Mouse (Mus musculus) layer of hippocampus, postnatal 36 days (tissue): ENCODE measurements around the gene Hps3. TPM values are rescaled to one million over a fixed set of nuclear protein-coding genes. Genes with fewer than 3 reads are reported as not detected.
"Not testable (repeated sequence)": the region's sequence is repeated elsewhere in the genome, so short reads cannot be mapped to it uniquely, and the experiment has no call there.

Source experiments
- DNase-seq, 2 experiments: peaks; one replicate each; pipeline ENCODE4 v3.0.0; 2022
- total RNA-seq, 2 experiments: library from RNA; stranded (reverse); gene quantifications; 2 replicates each; pipeline ENCODE4 v1.2.3; 2021

Gene Hps3
- total RNA-seq, 2 experiments from 2014 or later = 20.5 to 22.0 TPM

GRCm38 (mm10) chr3:20005611-20006010 is 29.5 kb downstream of the Hps3 start:
- DNase-seq = no peak

- no peak for DNase-seq
These were observed 30.7 kb downstream of the Hps3 start for GRCm38 (mm10) chr3:20004422-20004821.

GRCm38 (mm10) chr3:20002786-20003185 is 32.3 kb downstream of the Hps3 start:
- DNase-seq = no peak

GRCm38 (mm10) chr3:20000806-20001205 is 34.3 kb downstream of the Hps3 start:
- DNase-seq = no peak

GRCm38 (mm10) chr3:19999551-19999950 is 35.6 kb downstream of the Hps3 start:
- DNase-seq = no peak

GRCm38 (mm10) chr3:19992388-19992787 is 42.7 kb downstream of the Hps3 start:
- no peak for DNase-seq

GRCm38 (mm10) chr3:19990031-19990430 is 45.1 kb downstream of the Hps3 start:
- DNase-seq = no peak

- DNase-seq = no peak
These were observed 49.0 kb downstream of the Hps3 start for GRCm38 (mm10) chr3:19986123-19986522.

GRCm38 (mm10) chr3:19982846-19983245 is 52.3 kb downstream of the Hps3 start:
- DNase-seq = no peak

GRCm38 (mm10) chr3:19981156-19981555 is 54.0 kb downstream of the Hps3 start:
- DNase-seq = no peak

- DNase-seq = no peak
These were observed 56.6 kb downstream of the Hps3 start for GRCm38 (mm10) chr3:19978474-19978873.

- DNase-seq = no peak
These were observed 69.0 kb downstream of the Hps3 start for GRCm38 (mm10) chr3:19966072-19966471.

- DNase-seq = no peak
These were observed 69.9 kb downstream of the Hps3 start for GRCm38 (mm10) chr3:19965239-19965638.

GRCm38 (mm10) chr3:19964625-19965188 is 70.4 kb downstream of the Hps3 start:
- no peak for DNase-seq

GRCm38 (mm10) chr3:19962769-19963513 is 72.2 kb downstream of the Hps3 start:
- no peak for DNase-seq

GRCm38 (mm10) chr3:19961341-19961740 is 73.8 kb downstream of the Hps3 start:
- no peak for DNase-seq

GRCm38 (mm10) chr3:19960570-19961114 is 74.5 kb downstream of the Hps3 start:
- no peak for DNase-seq

- DNase-seq = no peak
These were observed 76.1 kb downstream of the Hps3 start for GRCm38 (mm10) chr3:19958983-19959382.

GRCm38 (mm10) chr3:19958031-19958430 is 77.1 kb downstream of the Hps3 start:
- DNase-seq = no peak

GRCm38 (mm10) chr3:19956885-19957284 is 78.2 kb downstream of the Hps3 start, which contains the start of gene Cp:
Gene Cp (plus strand): TSS chr3:19957054.
- no peak for DNase-seq

- DNase-seq = peak in 1 of 2 experiments; percentile 4
These were observed 81.2 kb downstream of the Hps3 start for GRCm38 (mm10) chr3:19953865-19954264.

GRCm38 (mm10) chr3:19953425-19953824 is 81.7 kb downstream of the Hps3 start:
- no peak for DNase-seq

- not testable (repeated sequence) for DNase-seq
These were observed 85.7 kb downstream of the Hps3 start for GRCm38 (mm10) chr3:19949401-19949800.

GRCm38 (mm10) chr3:19948552-19948951 is 86.6 kb downstream of the Hps3 start:
- no peak for DNase-seq
